In genomic region chr11:88482636-88483035, GRCm38 (mm10) we compare ENCODE assay signal across 12 mouse cellular contexts.
DNase-seq lines count a peak whose midpoint lies in the region; ATAC-seq lines count a peak whose summit lies in the region.
"Had no signal": no experiment of that assay in that cellular context is flagged by ENCODE, and none has a peak within 500 bp of the region (broad histone marks: within the 10 kb centered on the region; RNA-seq: fewer than 3 reads in every experiment).

No protein-coding gene starts in this region.

- peaks cover 34% of the 10 kb centered on the region for H3K4me1 ChIP-seq in kidney, embryonic 16.5 days (ENCODE audit: insufficient read depth, low read length)
- peaks cover 43% of the 10 kb centered on the region for H3K4me1 ChIP-seq in forebrain, embryonic 16.5 days (replicated peaks; ENCODE audit: control insufficient read depth, insufficient read depth, low read length)
- H3K4me1 ChIP-seq in midbrain, embryonic 16.5 days (ENCODE audit: control insufficient read depth, insufficient read depth, low read length): peaks cover 52% of the 10 kb centered on the region

- 78% methylated on average over 11 of the region's 11 CpGs for WGBS in kidney, embryonic 16.5 days
- WGBS in forebrain, embryonic 16.5 days: 5% methylated on average over 11 of the region's 11 CpGs
- WGBS in midbrain, embryonic 16.5 days: 11% methylated on average over 11 of the region's 11 CpGs

- H3K4me2 ChIP-seq in kidney, embryonic 16.5 days (replicated peaks; ENCODE audit: low read depth, low read length): no peak overlapping the region
- peak overlapping the region; percentile 4; the same call in 1 of the 2 replicates for H3K4me2 ChIP-seq in forebrain, embryonic 16.5 days (ENCODE audit: low read length)
- no peak overlapping the region for H3K4me2 ChIP-seq in midbrain, embryonic 16.5 days (ENCODE audit: low read length)
- H3K4me2 ChIP-seq: liver, embryonic 13.5 days had no signal

- no peak overlapping the region for H3K9ac ChIP-seq in kidney, embryonic 16.5 days (replicated peaks; ENCODE audit: low read length)
- H3K9ac ChIP-seq in forebrain, embryonic 16.5 days (replicated peaks; ENCODE audit: low read depth, low read length): no peak overlapping the region; the same call in 1 of the 2 replicates
- H3K9ac ChIP-seq in midbrain, embryonic 16.5 days (ENCODE audit: low read depth, low read length): no peak overlapping the region; the same call in 1 of the 2 replicates
- H3K9ac ChIP-seq: liver, embryonic 13.5 days had no signal

- no peaks in the 10 kb centered on the region for H3K9me3 ChIP-seq in kidney, embryonic 16.5 days (ENCODE audit: low read length)
- H3K9me3 ChIP-seq in forebrain, embryonic 16.5 days (ENCODE audit: control insufficient read depth, low read length): no peaks in the 10 kb centered on the region
- H3K9me3 ChIP-seq in midbrain, embryonic 16.5 days (replicated peaks; ENCODE audit: control insufficient read depth, low read length, poor library complexity, severe bottlenecking): no peaks in the 10 kb centered on the region
- H3K9me3 ChIP-seq: liver, embryonic 13.5 days had no signal

- no peak overlapping the region for H3K4me3 ChIP-seq in kidney, embryonic 16.5 days (ENCODE audit: low read length)
- no peak overlapping the region for H3K4me3 ChIP-seq in forebrain, embryonic 16.5 days (replicated peaks; ENCODE audit: low read length)
- no peak overlapping the region for H3K4me3 ChIP-seq in midbrain, embryonic 16.5 days (ENCODE audit: low read depth, low read length)
- H3K4me3 ChIP-seq: liver, embryonic 13.5 days; myocyte had no signal

- peak overlapping the region; percentile 30; the same call in 1 of the 2 replicates for H3K27ac ChIP-seq in kidney, embryonic 16.5 days (ENCODE audit: low read length)
- H3K27ac ChIP-seq in forebrain, embryonic 16.5 days (ENCODE audit: low read length): peak overlapping the region; percentile 88
- H3K27ac ChIP-seq in midbrain, embryonic 16.5 days (ENCODE audit: low read length): peak overlapping the region; percentile 81
- H3K27ac ChIP-seq: liver, embryonic 13.5 days had no signal

- no peak for DNase-seq in kidney, postnatal 25 days
- DNase-seq in embryo, embryonic 11 days: peak; percentile 64
- no peak for DNase-seq in left cerebral cortex, adult 8-10 months (ENCODE audit: low spot score in 2 of 2)
- no peak for DNase-seq in urinary bladder, adult 2 months (ENCODE audit: low spot score)
- DNase-seq: adrenal gland, adult 8-10 months; kidney, postnatal 10 days; liver, embryonic 13.5 days had no signal

- H3K36me3 ChIP-seq in kidney, embryonic 16.5 days (ENCODE audit: insufficient read depth, low read length): peaks cover 3% of the 10 kb centered on the region; the same call in 1 of the 2 replicates
- no peaks in the 10 kb centered on the region for H3K36me3 ChIP-seq in forebrain, embryonic 16.5 days (ENCODE audit: control insufficient read depth, insufficient read depth)
- no peaks in the 10 kb centered on the region for H3K36me3 ChIP-seq in midbrain, embryonic 16.5 days (ENCODE audit: control insufficient read depth, insufficient read depth, low read length)
- H3K36me3 ChIP-seq: liver, embryonic 13.5 days had no signal

- ATAC-seq in kidney, embryonic 16.5 days (ENCODE audit: low FRiP score, low TSS enrichment): no peak
- peak; percentile 26 for ATAC-seq in forebrain, embryonic 16.5 days
- ATAC-seq in midbrain, embryonic 16.5 days: peak; percentile 25; the same call in 1 of the 2 replicates
- ATAC-seq in inflammation-experienced regulatory T-cells, adult 6 months: no peak

- no peaks in the 10 kb centered on the region for H3K27me3 ChIP-seq in kidney, embryonic 16.5 days (ENCODE audit: insufficient read depth, low read length)
- H3K27me3 ChIP-seq in forebrain, embryonic 16.5 days (replicated peaks; ENCODE audit: control insufficient read depth, insufficient read depth, low read length): no peaks in the 10 kb centered on the region
- H3K27me3 ChIP-seq in midbrain, embryonic 16.5 days (ENCODE audit: control insufficient read depth, insufficient read depth, low read depth, low read length): no peaks in the 10 kb centered on the region
- H3K27me3 ChIP-seq: liver, embryonic 13.5 days had no signal

Comparison
In these comparisons a context has a peak if more than half of its experiments do, and no peak if none do; other contexts are left out.
1. ATAC-seq: peak in forebrain, embryonic 16.5 days (single experiment) and midbrain, embryonic 16.5 days (single experiment); none in kidney, embryonic 16.5 days (single experiment) and inflammation-experienced regulatory T-cells, adult 6 months (single experiment).
2. H3K27ac ChIP-seq: peak in every context shown above with its lines; median percentile 88 in forebrain, embryonic 16.5 days; 81 in midbrain, embryonic 16.5 days; 30 in kidney, embryonic 16.5 days.